Mouse (Mus musculus) hindbrain, embryonic 14.5 days (tissue): ENCODE measurements around the gene Atp6v1c2. TPM values are rescaled to one million over a fixed set of nuclear protein-coding genes. Genes with fewer than 3 reads are reported as not detected.
A peak's percentile ranks its signal among the peaks of the same experiment; 100 is the strongest.

Experiments used
- ATAC-seq: fragments of 200-750 bp; cut with Nextera tagmentation; 2 replicates; pipeline ENCODE4 v1.8.0; 2017; ENCODE audit warnings: moderate number of reproducible peaks, mild to moderate bottlenecking, moderate TSS enrichment, moderate library complexity; ENCODE audit not compliant: low FRiP score
- DNase-seq: peaks from one replicate; pipeline ENCODE4 v3.0.0-alpha.2; 2015; ENCODE audit warnings: low spot score
- H3K27ac ChIP-seq: fragments of 300-500 bp; sonication (generic); 2 replicates; pipeline ENCODE4 v1.5.1; 2014; ENCODE audit warnings: mild to moderate bottlenecking, moderate library complexity
- H3K27me3 ChIP-seq: fragments of 300-500 bp; sonication (generic); 2 replicates; pipeline ENCODE4 v1.6.1; 2014; ENCODE audit warnings: mild to moderate bottlenecking, low read length, mixed read lengths; ENCODE audit not compliant: control insufficient read depth, insufficient read depth
- H3K36me3 ChIP-seq: fragments of 300-500 bp; sonication (generic); replicated peaks from 2 replicates; pipeline ENCODE4 v1.6.1; 2014; ENCODE audit not compliant: control insufficient read depth, insufficient read depth
- H3K4me1 ChIP-seq: fragments of 300-500 bp; sonication (generic); replicated peaks from 2 replicates; pipeline ENCODE4 v1.6.1; 2014; ENCODE audit warnings: antibody characterized with exemption, low read length, mixed read lengths; ENCODE audit not compliant: control insufficient read depth, insufficient read depth
- H3K4me2 ChIP-seq: fragments of 300-500 bp; sonication (generic); replicated peaks from 2 replicates; pipeline ENCODE4 v1.6.1; 2014; ENCODE audit warnings: mild to moderate bottlenecking, moderate library complexity
- H3K4me3 ChIP-seq: fragments of 300-500 bp; sonication (generic); replicated peaks from 2 replicates; pipeline ENCODE4 v1.5.1; 2014; ENCODE audit warnings: mild to moderate bottlenecking, low read length
- H3K9ac ChIP-seq: fragments of 300-500 bp; sonication (generic); 2 replicates; pipeline ENCODE4 v1.6.1; 2014
- H3K9me3 ChIP-seq: fragments of 300-500 bp; sonication (generic); 2 replicates; pipeline ENCODE4 v1.6.1; 2016; ENCODE audit warnings: low read length; ENCODE audit not compliant: control insufficient read depth
- WGBS: fragments of 180-500 bp; shearing (Covaris S2); extraction: QIAGEN DNeasy Blood & Tissue Kit; methylation state at CpG from one replicate; pipeline ENCODE4 v1.1.7; 2014; 5-methylcytosine and 5-hydroxymethylcytosine counted together
- polyA plus RNA-seq: library from polyadenylated mRNA; unstranded; fragments of >200 nt; fragmentation: Nextera tagmentation; extraction: Ambion mirVana; gene quantifications from 2 replicates; pipeline ENCODE4 v1.2.1, GENCODE M21; 2014

The Atp6v1c2 gene
- polyA plus RNA-seq, 1 experiment from 2014 or later: 0.55 TPM

DNA sequence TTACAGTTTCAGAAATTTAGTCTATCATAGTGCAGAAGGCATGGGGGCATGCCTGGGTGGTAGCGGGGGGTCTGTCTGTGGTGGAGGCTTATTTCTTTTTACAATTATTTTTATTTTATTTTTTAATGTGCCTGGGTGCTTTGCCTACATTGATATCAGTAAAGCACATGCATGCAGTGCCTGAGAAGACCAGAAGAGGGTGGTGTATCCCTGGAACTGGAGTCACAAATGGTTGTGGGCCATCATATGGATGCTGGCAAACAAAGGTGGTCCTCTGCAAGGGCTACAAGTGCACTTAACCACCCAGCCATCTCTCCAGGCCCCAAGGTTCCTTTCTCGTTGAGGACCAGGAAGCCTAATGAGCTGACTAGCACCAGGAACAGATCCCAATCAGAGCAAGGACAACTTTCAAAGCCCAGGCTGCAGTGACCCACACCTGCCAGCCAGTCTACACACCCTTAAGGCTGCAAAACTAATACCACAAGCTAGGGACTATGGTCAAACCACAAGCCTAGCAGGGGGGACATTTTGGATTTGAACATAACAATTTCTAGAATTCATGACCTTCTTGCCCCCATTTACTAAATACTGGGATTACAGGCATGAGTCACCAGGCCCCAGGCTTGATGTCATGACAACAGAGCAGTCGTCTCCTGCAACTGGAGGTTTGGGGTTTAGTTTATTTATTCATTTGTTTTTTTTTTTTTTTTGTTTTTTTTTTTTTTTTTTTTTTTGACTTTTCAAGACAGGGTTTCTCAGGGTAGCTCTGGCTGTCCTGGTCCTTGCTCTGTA lies 10.2 kb upstream of the Atp6v1c2 start:
- no peaks in the 10 kb centered on the region for H3K9me3 ChIP-seq
- no peak overlapping the region for H3K4me3 ChIP-seq
- H3K9ac ChIP-seq: no peak overlapping the region
- no peak for DNase-seq
- no peak for ATAC-seq
- WGBS: 70% methylated on average over 3 of the region's 3 CpGs
- no peak overlapping the region for H3K27ac ChIP-seq
- no peaks in the 10 kb centered on the region for H3K27me3 ChIP-seq
- no peaks in the 10 kb centered on the region for H3K4me1 ChIP-seq
- no peak overlapping the region for H3K4me2 ChIP-seq
- no peaks in the 10 kb centered on the region for H3K36me3 ChIP-seq

DNA sequence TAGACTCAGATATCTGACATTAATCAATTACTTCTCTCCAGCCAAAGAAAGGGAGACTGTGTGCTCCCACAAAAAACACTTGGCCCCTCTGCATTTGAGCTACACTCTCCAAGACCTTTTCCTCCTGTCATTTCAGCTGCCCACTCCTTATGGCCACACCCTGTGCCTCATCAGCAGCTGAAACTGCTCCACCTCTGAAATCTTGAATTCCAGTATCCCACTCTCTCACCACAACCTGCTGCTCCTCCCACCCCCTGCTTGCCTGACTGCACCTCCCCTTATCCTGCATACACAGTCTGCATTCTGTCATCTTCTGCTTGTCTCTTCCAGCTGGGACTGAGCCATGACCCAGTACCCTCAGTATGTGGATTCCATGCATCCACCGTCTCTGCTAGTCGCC lies 9.2 kb upstream of the Atp6v1c2 start:
- H3K9me3 ChIP-seq: no peaks in the 10 kb centered on the region
- H3K4me2 ChIP-seq: no peak overlapping the region
- H3K4me3 ChIP-seq: no peak overlapping the region
- H3K4me1 ChIP-seq: no peaks in the 10 kb centered on the region
- WGBS: 77% methylated on average over 2 of the region's 2 CpGs
- H3K9ac ChIP-seq: no peak overlapping the region
- no peaks in the 10 kb centered on the region for H3K27me3 ChIP-seq
- DNase-seq (no peak), ATAC-seq (no peak)
- no peaks in the 10 kb centered on the region for H3K36me3 ChIP-seq
- no peak overlapping the region for H3K27ac ChIP-seq

DNA sequence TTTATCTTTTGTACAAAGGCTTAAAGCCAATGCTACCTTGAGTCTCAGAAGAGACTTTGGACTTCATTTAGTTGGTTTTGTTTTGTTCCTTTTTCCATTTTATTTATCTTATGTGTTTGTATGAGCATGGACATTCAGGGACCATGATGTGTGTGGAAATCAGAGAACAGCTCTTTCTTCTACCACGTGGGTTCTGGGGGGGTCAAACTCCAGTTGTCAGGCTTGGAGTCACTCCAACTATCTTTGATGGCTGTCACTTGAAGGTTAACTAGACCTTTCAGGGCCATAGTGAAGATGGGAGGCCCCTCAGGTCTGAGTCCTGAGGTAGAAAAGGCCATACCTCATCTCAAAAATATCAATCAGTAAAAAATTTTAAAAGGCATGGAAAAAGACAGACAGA lies 4.3 kb upstream of the Atp6v1c2 start:
- Histone ChIP-seq H3K36me3 (no peaks in the 10 kb centered on the region), H3K4me2 (no peak overlapping the region), H3K4me1 (no peaks in the 10 kb centered on the region), H3K4me3 (no peak overlapping the region), H3K9ac (no peak overlapping the region), H3K9me3 (no peaks in the 10 kb centered on the region), H3K27ac (no peak overlapping the region), H3K27me3 (no peaks in the 10 kb centered on the region)
- DNase-seq (no peak), ATAC-seq (no peak)
- 41% methylated on average over 1 of the region's 1 CpGs for WGBS

DNA sequence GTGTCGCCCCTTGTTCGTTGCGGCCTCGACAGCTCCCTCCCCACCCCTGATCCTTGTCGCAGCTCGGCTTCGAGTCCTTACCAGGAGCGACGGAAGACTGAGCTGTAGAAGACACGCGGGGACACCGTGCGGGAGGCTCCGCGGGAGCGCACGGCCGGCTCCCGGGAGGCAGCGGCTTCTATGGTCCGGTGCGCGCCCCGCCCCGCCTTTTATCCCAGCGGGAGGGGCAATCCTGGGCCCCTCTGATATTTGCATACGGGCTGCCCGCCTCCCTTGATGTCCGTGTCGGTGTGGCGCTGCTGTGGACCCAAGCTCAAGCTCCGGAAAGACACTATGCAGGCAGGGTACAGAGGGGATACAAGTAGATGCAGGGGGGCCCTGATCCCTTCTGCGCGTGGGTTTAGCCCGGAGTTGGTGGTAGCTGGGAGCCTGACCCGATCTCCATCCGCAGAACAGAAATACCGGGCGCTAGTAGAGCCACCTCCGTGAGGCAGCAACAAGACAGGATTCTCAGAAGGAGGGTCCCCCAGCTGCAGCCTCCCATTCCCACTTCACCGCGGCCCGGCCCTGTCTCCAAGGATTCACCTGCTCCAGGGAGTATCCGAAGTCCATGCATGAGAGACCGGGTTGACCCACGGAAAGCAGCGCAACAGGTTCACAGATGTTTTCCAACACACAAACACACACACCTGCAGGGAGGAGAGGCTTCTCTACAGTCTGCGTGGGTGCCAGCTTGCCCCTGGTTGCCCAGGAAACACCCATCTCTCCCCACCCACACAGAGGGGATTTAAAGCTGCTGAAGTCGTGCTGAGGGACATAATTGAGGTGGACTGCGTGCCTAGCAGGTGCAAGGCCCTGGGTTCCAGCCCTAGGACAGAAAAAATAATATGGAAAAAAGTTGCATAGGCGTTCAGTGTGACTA lies 4.3 kb downstream of the Atp6v1c2 start:
- Histone ChIP-seq H3K36me3 (no peaks in the 10 kb centered on the region), H3K27ac (no peak overlapping the region), H3K4me1 (0 out of 2 replicates have a peak, but pooled peaks cover 7% of the 10 kb centered on the region), H3K4me3 (peak overlapping the region; percentile 38), H3K4me2 (peak overlapping the region; percentile 76), H3K9ac (peak overlapping the region; percentile 48), H3K27me3 (peaks cover 27% of the 10 kb centered on the region), H3K9me3 (no peaks in the 10 kb centered on the region)
- WGBS: 4% methylated on average over 51 of the region's 51 CpGs
- DNase-seq (no peak), ATAC-seq (no peak)

DNA sequence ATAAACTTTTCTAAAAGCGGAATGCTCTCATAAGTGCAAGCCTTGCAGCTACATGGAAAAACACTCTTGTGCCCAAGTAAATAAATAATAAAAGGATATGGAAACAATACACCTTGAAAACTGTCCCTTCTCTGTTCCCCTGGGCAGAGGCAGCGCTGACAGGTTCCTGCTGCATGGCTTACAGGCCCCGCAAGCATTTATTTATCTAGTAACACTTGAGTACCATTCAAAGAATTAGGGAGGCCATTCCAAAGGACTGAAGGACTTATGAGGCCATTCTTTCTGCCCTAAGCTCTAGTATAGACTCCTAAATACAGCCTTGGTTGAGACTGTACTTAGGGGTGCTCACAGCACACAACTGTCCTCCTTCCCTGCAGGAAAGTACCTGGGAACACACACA lies 10.7 kb downstream of the Atp6v1c2 start:
- Histone ChIP-seq H3K9ac (no peak overlapping the region), H3K27ac (no peak overlapping the region), H3K9me3 (no peaks in the 10 kb centered on the region), H3K4me1 (no peaks in the 10 kb centered on the region), H3K4me3 (no peak overlapping the region), H3K36me3 (no peaks in the 10 kb centered on the region), H3K27me3 (peaks cover 9% of the 10 kb centered on the region; the same call in 1 of the 2 replicates), H3K4me2 (no peak overlapping the region)
- 85% methylated on average over 3 of the region's 3 CpGs for WGBS
- DNase-seq (no peak), ATAC-seq (no peak)

DNA sequence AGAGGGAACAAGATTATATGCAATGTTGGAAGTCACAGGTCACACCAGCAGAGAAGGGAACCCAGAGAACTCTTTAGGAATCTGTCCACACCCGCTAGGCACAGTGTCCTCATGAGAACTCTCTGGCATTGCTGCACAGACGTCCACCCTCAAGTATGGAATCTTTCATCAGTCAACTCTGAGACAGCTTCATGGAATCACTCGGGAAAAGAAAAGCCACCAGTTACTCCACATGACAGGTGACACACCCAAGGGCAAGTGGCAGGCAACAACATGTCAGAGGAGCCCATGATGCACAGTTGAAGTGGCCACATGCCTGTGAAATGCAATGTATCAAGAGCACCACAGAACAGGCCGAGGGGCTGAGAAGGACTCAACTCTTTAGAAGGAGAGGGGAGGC lies 11.2 kb downstream of the Atp6v1c2 start:
- WGBS: 77% methylated on average over 4 of the region's 4 CpGs
- no peaks in the 10 kb centered on the region for H3K36me3 ChIP-seq
- H3K4me2 ChIP-seq: no peak overlapping the region
- no peaks in the 10 kb centered on the region for H3K4me1 ChIP-seq
- H3K9ac ChIP-seq: no peak overlapping the region
- no peak overlapping the region for H3K4me3 ChIP-seq
- ATAC-seq: no peak
- H3K27ac ChIP-seq: no peak overlapping the region
- DNase-seq: no peak
- no peaks in the 10 kb centered on the region for H3K9me3 ChIP-seq
- peaks cover 5% of the 10 kb centered on the region; the same call in 1 of the 2 replicates for H3K27me3 ChIP-seq

- ATAC-seq: no peak
- Histone ChIP-seq H3K4me2 (no peak overlapping the region), H3K4me1 (no peaks in the 10 kb centered on the region), H3K4me3 (no peak overlapping the region), H3K9ac (no peak overlapping the region), H3K27ac (no peak overlapping the region), H3K27me3 (no peaks in the 10 kb centered on the region), H3K36me3 (no peaks in the 10 kb centered on the region), H3K9me3 (no peaks in the 10 kb centered on the region)
- DNase-seq: no peak
- WGBS: 91% methylated on average over 5 of the region's 5 CpGs
Measured at GRCm38 (mm10) chr12:17316096-17316495, 13.1 kb downstream of the Atp6v1c2 start.

GRCm38 (mm10) chr12:17310852-17311839 lies 18.0 kb downstream of the Atp6v1c2 start:
- 44% methylated on average over 16 of the region's 16 CpGs for WGBS

More at GRCm38 (mm10) chr12:17310852-17311839, 18.0 kb downstream of the Atp6v1c2 start:
- DNase-seq (no peak), ATAC-seq (no peak)
- no peaks in the 10 kb centered on the region for H3K27me3 ChIP-seq
- no peak overlapping the region for H3K4me2 ChIP-seq
- H3K9ac ChIP-seq: no peak overlapping the region
- no peak overlapping the region for H3K27ac ChIP-seq
- H3K4me1 ChIP-seq: no peaks in the 10 kb centered on the region
- H3K9me3 ChIP-seq: no peaks in the 10 kb centered on the region
- no peak overlapping the region for H3K4me3 ChIP-seq
- H3K36me3 ChIP-seq: no peaks in the 10 kb centered on the region
